Comparison of ENCODE assay signal across 8 mouse cellular contexts in the genomic region with DNA sequence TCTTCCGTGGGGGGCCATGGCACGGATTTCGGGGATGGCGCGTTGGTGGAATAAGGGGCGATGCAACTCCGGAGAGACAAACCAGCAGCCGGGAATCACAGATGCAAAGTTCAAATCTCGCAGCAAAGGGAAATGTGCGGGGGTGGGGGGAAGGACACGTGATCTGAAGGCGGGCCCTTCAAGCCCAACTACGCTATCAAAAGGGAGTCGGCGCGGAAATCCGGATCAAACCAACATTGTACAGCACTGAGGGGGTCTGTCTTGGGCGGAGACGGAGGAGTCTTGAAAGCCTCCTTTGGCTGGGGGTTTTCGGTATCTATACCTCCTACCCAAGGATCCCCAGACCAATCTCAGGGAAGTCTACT. TPM values are rescaled to one million over a fixed set of nuclear protein-coding genes. Genes with fewer than 3 reads are reported as not detected.
DNase-seq lines count a peak whose midpoint lies in the region; ATAC-seq and TF ChIP-seq lines count a peak whose summit lies in the region.

TSS of gene Selenoh (minus strand) at position 202 of the 365 bp plus-strand sequence.

- no peaks in the 10 kb centered on the region for H3K9me3 ChIP-seq in embryonic facial prominence, embryonic 15.5 days (replicated peaks)
- no peaks in the 10 kb centered on the region for H3K9me3 ChIP-seq in kidney, embryonic 14.5 days (ENCODE audit: control insufficient read depth, low read length)
- no peaks in the 10 kb centered on the region for H3K9me3 ChIP-seq in limb, embryonic 15.5 days

- no peaks in the 10 kb centered on the region for H3K4me1 ChIP-seq in bone marrow, adult 2 months (ENCODE audit: control insufficient read depth, insufficient read depth, low read length)
- peaks cover 13% of the 10 kb centered on the region for H3K4me1 ChIP-seq in embryonic facial prominence, embryonic 15.5 days
- H3K4me1 ChIP-seq in kidney, embryonic 14.5 days (ENCODE audit: control insufficient read depth, insufficient read depth, low read length) = peaks cover 9% of the 10 kb centered on the region; the same call in 1 of the 2 replicates
- peaks cover 14% of the 10 kb centered on the region; the same call in 1 of the 2 replicates for H3K4me1 ChIP-seq in limb, embryonic 15.5 days

- ATAC-seq in embryonic facial prominence, embryonic 15.5 days (ENCODE audit: insufficient number of reproducible peaks, low FRiP score, low TSS enrichment, low read depth) = peak; percentile 94
- peak; percentile 97 for ATAC-seq in kidney, embryonic 14.5 days (ENCODE audit: low FRiP score, low TSS enrichment)
- peak; percentile 93 for ATAC-seq in limb, embryonic 15.5 days (ENCODE audit: insufficient number of reproducible peaks, low FRiP score, low TSS enrichment, low read depth)

- H3K4me2 ChIP-seq in embryonic facial prominence, embryonic 15.5 days (replicated peaks) = peak within 1 kb of the TSS; percentile 61
- H3K4me2 ChIP-seq in kidney, embryonic 14.5 days (replicated peaks; ENCODE audit: low read depth, low read length) = peak within 1 kb of the TSS; percentile 56
- H3K4me2 ChIP-seq in limb, embryonic 15.5 days = peak within 1 kb of the TSS; percentile 63

- H3K9ac ChIP-seq in embryonic facial prominence, embryonic 15.5 days = peak within 1 kb of the TSS; percentile 98
- peak within 1 kb of the TSS; percentile 94 for H3K9ac ChIP-seq in kidney, embryonic 14.5 days (ENCODE audit: low read depth, low read length)
- peak within 1 kb of the TSS; percentile 83 for H3K9ac ChIP-seq in limb, embryonic 15.5 days

- H3K27ac ChIP-seq in bone marrow, adult 2 months (ENCODE audit: control insufficient read depth, insufficient read depth, low read depth, low read length, poor library complexity) = peak within 1 kb of the TSS; percentile 37; the same call in 1 of the 2 replicates
- peak within 1 kb of the TSS; percentile 90 for H3K27ac ChIP-seq in embryonic facial prominence, embryonic 15.5 days (replicated peaks)
- peak within 1 kb of the TSS; percentile 93 for H3K27ac ChIP-seq in kidney, embryonic 14.5 days (ENCODE audit: low read depth, low read length)
- H3K27ac ChIP-seq in limb, embryonic 15.5 days = peak within 1 kb of the TSS; percentile 91

- no peaks in the 10 kb centered on the region for H3K27me3 ChIP-seq in embryonic facial prominence, embryonic 15.5 days
- H3K27me3 ChIP-seq in kidney, embryonic 14.5 days (ENCODE audit: control insufficient read depth, insufficient read depth, low read length) = no peaks in the 10 kb centered on the region
- no peaks in the 10 kb centered on the region for H3K27me3 ChIP-seq in limb, embryonic 15.5 days

- H3K36me3 ChIP-seq in embryonic facial prominence, embryonic 15.5 days = peaks cover 41% of the 10 kb centered on the region
- peaks cover 35% of the 10 kb centered on the region for H3K36me3 ChIP-seq in kidney, embryonic 14.5 days (ENCODE audit: control insufficient read depth, insufficient read depth, low read length)
- peaks cover 39% of the 10 kb centered on the region for H3K36me3 ChIP-seq in limb, embryonic 15.5 days

- DNase-seq in 416B (ENCODE audit: low read depth) = peak; percentile 96
- DNase-seq in heart, adult 9 months (ENCODE audit: low spot score in 2 of 2) = peak; percentile 81 to 83
- DNase-seq in monocyte, adult 2 months (ENCODE audit: low read depth in 1 of 2, low spot score in 2 of 2) = peak; percentile 26 to 44
- DNase-seq in spleen, postnatal 36 days (ENCODE audit: low spot score in 2 of 2) = peak; percentile 83 to 88

- no peak for TF ChIP-seq CTCF in bone marrow, adult 2 months (IDR thresholded peaks at IDR 0.05; ENCODE audit: control insufficient read depth, insufficient read depth, low read length)

- under 1% methylated on average over 20 of the region's 20 CpGs for WGBS in bone marrow, adult 2 months
- WGBS in embryonic facial prominence, embryonic 15.5 days = under 1% methylated on average over 20 of the region's 20 CpGs
- WGBS in kidney, embryonic 14.5 days = under 1% methylated on average over 20 of the region's 20 CpGs
- WGBS in limb, embryonic 15.5 days = under 1% methylated on average over 20 of the region's 20 CpGs

- peak within 1 kb of the TSS; percentile 80 for H3K4me3 ChIP-seq in bone marrow, adult 2 months (replicated peaks; ENCODE audit: control insufficient read depth, low read depth, low read length)
- peak within 1 kb of the TSS; percentile 87 for H3K4me3 ChIP-seq in embryonic facial prominence, embryonic 15.5 days (replicated peaks)
- peak within 1 kb of the TSS; percentile 96 for H3K4me3 ChIP-seq in kidney, embryonic 14.5 days (ENCODE audit: low read length)
- H3K4me3 ChIP-seq in limb, embryonic 15.5 days = peak within 1 kb of the TSS; percentile 80

- TF ChIP-seq POLR2A in bone marrow, adult 2 months (IDR thresholded peaks at IDR 0.05; ENCODE audit: borderline replicate concordance, control insufficient read depth, low read depth, low read length) = 0 out of 2 replicates have a peak, but pooled peaks have one; percentile 5

RNA-seq across cellular contexts. Expression of gene Selenoh, which starts in this region (rescaled TPM):
- polyA plus RNA-seq in bone marrow, adult 2 months (2011; ENCODE audit: insufficient read depth, insufficient read length, low replicate concordance, missing spikeins) = 46.2 and 93.3 TPM in 2 replicates
- 230 and 231 TPM in 2 replicates for polyA plus RNA-seq in embryonic facial prominence, embryonic 15.5 days (2015; fragmentation: Nextera tagmentation; extraction: Ambion mirVana)
- polyA plus RNA-seq in kidney, embryonic 14.5 days (2014; fragmentation: Nextera tagmentation; extraction: Ambion mirVana) = 404 and 541 TPM in 2 replicates
- 211 and 227 TPM in 2 replicates for polyA plus RNA-seq in limb, embryonic 15.5 days (2015; fragmentation: Nextera tagmentation; extraction: Ambion mirVana)

Comparison
In these comparisons a context has a peak if more than half of its experiments do, and no peak if none do; other contexts are left out.
1. Peak in every context shown above with its lines: DNase-seq, ATAC-seq, H3K4me3 ChIP-seq and H3K27ac ChIP-seq.
2. DNase-seq: peak in every context shown above with its lines; median percentile 96 in 416B; 86 in spleen, postnatal 36 days; 82 in heart, adult 9 months; 35 in monocyte, adult 2 months.
3. H3K27ac ChIP-seq: peak in every context shown above with its lines; median percentile 93 in kidney, embryonic 14.5 days; 91 in limb, embryonic 15.5 days; 90 in embryonic facial prominence, embryonic 15.5 days; 37 in bone marrow, adult 2 months.